Mouse (Mus musculus) forebrain, embryonic 13.5 days (tissue): ENCODE data around the gene Flt3. TPM values are rescaled to one million over a fixed set of nuclear protein-coding genes. Genes with fewer than 3 reads are reported as not detected.

Source experiments
- ATAC-seq: fragments of 200-750 bp; cut with Nextera tagmentation; 2 replicates; pipeline ENCODE4 v1.8.0; 2017
- H3K27ac ChIP-seq: fragments of 300-500 bp; sonication (generic); 2 replicates; pipeline ENCODE4 v1.5.1; 2015; ENCODE audit warnings: inconsistent platforms, mild to moderate bottlenecking, moderate library complexity
- H3K27me3 ChIP-seq: fragments of 300-500 bp; sonication (generic); 2 replicates; pipeline ENCODE4 v1.6.1; 2015; ENCODE audit warnings: mild to moderate bottlenecking, inconsistent platforms
- H3K36me3 ChIP-seq: fragments of 300-500 bp; sonication (generic); 2 replicates; pipeline ENCODE4 v1.6.1; 2015; ENCODE audit warnings: mild to moderate bottlenecking, inconsistent platforms; ENCODE audit not compliant: poor library complexity, severe bottlenecking
- H3K4me1 ChIP-seq: fragments of 300-500 bp; sonication (generic); 2 replicates; pipeline ENCODE4 v1.6.1; 2015; ENCODE audit warnings: inconsistent platforms
- H3K4me2 ChIP-seq: fragments of 300-500 bp; sonication (generic); 2 replicates; pipeline ENCODE4 v1.6.1; 2015; ENCODE audit warnings: inconsistent platforms, mild to moderate bottlenecking, moderate library complexity
- H3K4me3 ChIP-seq: fragments of 300-500 bp; sonication (generic); 2 replicates; pipeline ENCODE4 v1.5.1; 2015; ENCODE audit warnings: mild to moderate bottlenecking, inconsistent platforms
- H3K9ac ChIP-seq: fragments of 300-500 bp; sonication (generic); 2 replicates; pipeline ENCODE4 v1.6.1; 2015; ENCODE audit warnings: mild to moderate bottlenecking, inconsistent platforms
- H3K9me3 ChIP-seq: fragments of 300-500 bp; sonication (generic); replicated peaks from 2 replicates; pipeline ENCODE4 v1.6.1; 2016; ENCODE audit warnings: inconsistent platforms
- WGBS: fragments of 180-500 bp; shearing (Covaris S2); methylation state at CpG from one replicate; pipeline ENCODE4 v1.1.7; 2015; 5-methylcytosine and 5-hydroxymethylcytosine counted together
- polyA plus RNA-seq: library from polyadenylated mRNA; unstranded; fragments of >200 nt; fragmentation: Nextera tagmentation; extraction: Ambion mirVana; gene quantifications from 2 replicates; pipeline ENCODE4 v1.2.1, GENCODE M21; 2015

Flt3 gene
- polyA plus RNA-seq, 1 experiment from 2014 or later, result 0.04 TPM

GRCm38 (mm10) chr5:147304276-147305155 lies 95.8 kb downstream of the Flt3 start:
- WGBS, result under 1% methylated on average over 54 of the region's 54 CpGs
- Histone ChIP-seq H3K9me3 (no peaks in the 10 kb centered on the region), H3K4me2 (no peak overlapping the region), H3K36me3 (no peaks in the 10 kb centered on the region), H3K4me3 (no peak overlapping the region), H3K9ac (no peak overlapping the region), H3K4me1 (peaks cover 18% of the 10 kb centered on the region), H3K27me3 (peaks cover 100% of the 10 kb centered on the region), H3K27ac (no peak overlapping the region)
- ATAC-seq, result no peak

- Histone ChIP-seq H3K9me3 (no peaks in the 10 kb centered on the region), H3K27me3 (peaks cover 100% of the 10 kb centered on the region), H3K9ac (no peak overlapping the region), H3K36me3 (no peaks in the 10 kb centered on the region), H3K27ac (no peak overlapping the region), H3K4me2 (no peak overlapping the region), H3K4me1 (peaks cover 19% of the 10 kb centered on the region), H3K4me3 (no peak overlapping the region)
- no peak for ATAC-seq
- WGBS, result 2% methylated on average over 13 of the region's 13 CpGs
Measured at GRCm38 (mm10) chr5:147302746-147303400, 97.4 kb downstream of the Flt3 start.

- no peaks in the 10 kb centered on the region for H3K9me3 ChIP-seq
- H3K27me3 ChIP-seq, result peaks cover 100% of the 10 kb centered on the region
- H3K36me3 ChIP-seq, result no peaks in the 10 kb centered on the region
- ATAC-seq, result no peak
- H3K4me3 ChIP-seq, result no peak overlapping the region
- 2% methylated on average over 8 of the region's 8 CpGs for WGBS
- H3K9ac ChIP-seq, result no peak overlapping the region
- peaks cover 19% of the 10 kb centered on the region for H3K4me1 ChIP-seq
- no peak overlapping the region for H3K27ac ChIP-seq
- H3K4me2 ChIP-seq, result no peak overlapping the region
Measured at GRCm38 (mm10) chr5:147302141-147302540, 98.1 kb downstream of the Flt3 start.

DNA sequence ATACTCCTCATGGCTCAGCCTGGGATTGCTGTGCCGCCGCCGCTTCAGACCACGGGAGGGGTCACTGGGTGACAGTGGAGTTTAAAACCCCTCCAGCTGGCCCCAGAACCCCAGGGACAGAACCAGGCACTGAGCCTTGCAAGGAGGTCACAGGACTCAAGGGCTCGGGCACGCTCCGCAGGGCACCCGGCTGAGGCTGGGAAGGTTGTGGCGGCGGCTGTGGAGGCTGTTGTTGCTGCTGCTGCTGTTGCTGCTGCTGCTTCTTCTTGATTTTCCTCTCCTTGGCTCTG lies 98.6 kb downstream of the Flt3 start:
- Histone ChIP-seq H3K4me1 (peaks cover 18% of the 10 kb centered on the region), H3K27ac (no peak overlapping the region), H3K27me3 (peaks cover 100% of the 10 kb centered on the region), H3K9me3 (no peaks in the 10 kb centered on the region), H3K36me3 (no peaks in the 10 kb centered on the region), H3K4me3 (no peak overlapping the region), H3K4me2 (no peak overlapping the region), H3K9ac (no peak overlapping the region)
- 2% methylated on average over 10 of the region's 10 CpGs for WGBS
- no peak for ATAC-seq

DNA sequence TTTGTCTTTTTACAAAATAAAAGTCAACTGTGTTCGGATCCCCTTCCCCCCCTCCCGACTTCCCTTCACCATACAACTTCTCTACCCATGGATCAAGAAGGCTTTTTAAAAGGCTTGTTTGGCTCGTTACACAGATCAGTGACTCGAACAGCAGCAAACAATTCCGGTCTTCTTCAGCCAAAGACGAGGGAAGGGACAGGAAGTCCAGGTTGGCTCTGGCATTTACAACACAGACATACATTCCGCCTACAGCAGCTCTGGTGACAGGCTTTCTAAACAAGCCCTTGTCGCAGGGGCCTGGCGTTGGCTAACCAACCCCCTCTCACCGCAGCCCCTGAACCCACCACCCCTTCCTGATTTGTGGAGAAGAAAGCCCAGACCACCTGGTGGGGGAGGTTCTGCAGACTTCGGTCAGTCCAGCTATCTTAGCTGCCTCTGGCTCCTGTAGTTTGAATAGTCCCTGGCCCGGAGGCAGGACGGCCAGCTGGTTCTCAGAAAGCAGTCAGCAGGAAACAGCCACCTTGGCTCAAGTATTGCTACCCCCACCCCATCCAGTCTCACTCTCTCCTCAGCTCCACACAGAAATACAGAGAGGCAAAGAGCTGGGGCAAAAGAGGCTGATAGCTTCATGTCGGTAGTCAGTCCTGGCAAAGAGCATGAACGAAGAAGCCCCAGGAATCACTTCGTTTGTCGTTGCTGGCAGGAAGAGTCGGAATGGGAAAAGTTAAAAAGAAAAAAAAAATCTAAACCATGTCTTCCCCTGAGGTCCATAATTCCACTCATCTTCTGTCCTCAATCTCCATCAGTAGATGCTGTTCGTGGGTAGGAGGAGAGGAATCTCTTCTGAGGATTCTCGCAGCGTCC lies 99.1 kb downstream of the Flt3 start:
- no peak overlapping the region for H3K27ac ChIP-seq
- under 1% methylated on average over 21 of the region's 21 CpGs for WGBS
- H3K36me3 ChIP-seq, result no peaks in the 10 kb centered on the region
- H3K4me2 ChIP-seq, result no peak overlapping the region
- no peak overlapping the region for H3K4me3 ChIP-seq
- H3K4me1 ChIP-seq, result peaks cover 12% of the 10 kb centered on the region
- no peak for ATAC-seq
- peaks cover 99% of the 10 kb centered on the region for H3K27me3 ChIP-seq
- H3K9ac ChIP-seq, result no peak overlapping the region
- H3K9me3 ChIP-seq, result no peaks in the 10 kb centered on the region

DNA sequence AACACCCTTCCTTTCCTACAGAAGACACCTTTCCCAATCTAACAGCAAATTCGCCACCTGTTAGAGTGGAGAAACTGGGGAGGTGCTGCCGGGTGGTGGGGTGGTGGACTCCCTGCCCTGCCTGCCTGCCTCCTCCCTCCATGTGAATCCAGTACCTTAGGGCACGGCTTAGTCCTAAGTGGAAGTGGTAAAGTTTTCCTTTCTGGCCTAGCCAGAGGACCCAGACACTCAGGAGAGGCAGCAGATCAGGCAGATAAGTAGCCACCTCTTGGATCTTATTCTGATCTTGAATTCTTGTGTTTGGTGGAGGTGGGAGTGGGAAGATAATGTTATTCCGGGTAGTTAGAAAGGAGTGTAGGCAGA lies 100.3 kb downstream of the Flt3 start:
- H3K4me1 ChIP-seq, result peaks cover 12% of the 10 kb centered on the region
- 1% methylated on average over 4 of the region's 4 CpGs for WGBS
- H3K4me3 ChIP-seq, result no peak overlapping the region
- peaks cover 97% of the 10 kb centered on the region for H3K27me3 ChIP-seq
- H3K27ac ChIP-seq, result no peak overlapping the region
- H3K9me3 ChIP-seq, result no peaks in the 10 kb centered on the region
- no peaks in the 10 kb centered on the region for H3K36me3 ChIP-seq
- H3K4me2 ChIP-seq, result peak overlapping the region; percentile 16; the same call in 1 of the 2 replicates
- ATAC-seq, result no peak
- no peak overlapping the region for H3K9ac ChIP-seq

DNA sequence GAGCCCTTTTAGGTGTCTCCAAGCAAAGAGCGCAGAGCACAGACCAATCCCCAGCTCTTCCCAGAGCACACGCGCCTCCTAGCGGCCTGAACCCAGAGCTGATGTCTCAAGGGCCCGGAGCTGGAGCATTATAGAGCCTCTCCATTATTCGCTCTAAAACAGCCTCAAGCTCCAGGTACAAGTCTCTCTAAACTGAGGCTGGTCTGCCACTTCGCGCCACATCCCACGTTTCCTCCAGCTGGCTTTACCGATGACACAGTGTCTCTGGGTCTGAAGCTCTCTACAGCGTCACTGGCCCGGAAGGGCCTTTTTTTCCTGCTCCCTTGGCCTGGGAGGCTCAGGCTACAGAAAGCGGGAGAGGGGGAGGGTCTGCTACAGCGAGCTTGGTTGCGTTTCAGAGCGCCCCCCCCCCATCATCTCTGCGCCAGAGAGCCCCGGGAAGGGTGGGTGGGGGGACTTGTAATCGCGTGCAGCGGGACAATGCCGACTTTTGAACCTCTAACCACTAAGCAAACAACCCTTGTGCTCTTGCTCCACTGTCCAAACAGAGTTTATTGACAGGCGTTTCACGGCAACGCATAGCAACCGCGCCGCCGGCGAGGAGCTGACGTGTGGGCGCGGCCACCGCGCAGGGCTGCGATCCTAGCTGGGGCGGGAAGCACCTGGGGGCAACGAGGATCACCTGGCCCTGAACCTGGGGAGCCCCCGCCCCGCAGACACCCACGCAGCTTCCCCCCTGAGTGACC lies 100.9 kb downstream of the Flt3 start:
- WGBS, result under 1% methylated on average over 39 of the region's 41 CpGs
- peak; percentile 45; the same call in 1 of the 2 replicates for ATAC-seq
- Histone ChIP-seq H3K4me3 (peak overlapping the region; percentile 15; the same call in 1 of the 2 replicates), H3K27ac (no peak overlapping the region), H3K4me1 (peaks cover 9% of the 10 kb centered on the region), H3K9me3 (no peaks in the 10 kb centered on the region), H3K9ac (no peak overlapping the region), H3K27me3 (peaks cover 97% of the 10 kb centered on the region), H3K36me3 (no peaks in the 10 kb centered on the region), H3K4me2 (peak overlapping the region; percentile 16)

DNA sequence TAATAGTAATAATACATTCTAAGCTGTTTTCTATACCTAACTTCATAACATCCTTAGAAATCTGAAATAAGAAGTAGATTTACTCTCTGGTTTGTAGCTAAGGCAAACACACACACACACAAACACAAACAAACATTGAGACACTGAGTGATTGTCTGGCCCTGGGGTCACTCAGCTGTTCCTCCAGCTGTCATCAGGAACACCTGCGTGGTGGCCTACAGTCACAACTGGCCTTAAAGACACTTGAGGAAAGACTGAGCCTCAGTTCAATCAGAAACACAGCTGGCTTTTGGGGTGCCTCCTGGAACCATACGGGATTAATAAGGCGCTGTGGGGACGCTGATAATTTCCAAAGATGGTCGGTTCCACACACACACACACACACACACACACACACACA lies 103.0 kb downstream of the Flt3 start:
- H3K27me3 ChIP-seq, result peaks cover 97% of the 10 kb centered on the region
- ATAC-seq, result no peak
- H3K4me1 ChIP-seq, result peaks cover 5% of the 10 kb centered on the region
- H3K9ac ChIP-seq, result no peak overlapping the region
- H3K9me3 ChIP-seq, result no peaks in the 10 kb centered on the region
- H3K4me2 ChIP-seq, result no peak overlapping the region
- WGBS, result 67% methylated on average over 5 of the region's 5 CpGs
- no peaks in the 10 kb centered on the region for H3K36me3 ChIP-seq
- no peak overlapping the region for H3K4me3 ChIP-seq
- no peak overlapping the region for H3K27ac ChIP-seq

DNA sequence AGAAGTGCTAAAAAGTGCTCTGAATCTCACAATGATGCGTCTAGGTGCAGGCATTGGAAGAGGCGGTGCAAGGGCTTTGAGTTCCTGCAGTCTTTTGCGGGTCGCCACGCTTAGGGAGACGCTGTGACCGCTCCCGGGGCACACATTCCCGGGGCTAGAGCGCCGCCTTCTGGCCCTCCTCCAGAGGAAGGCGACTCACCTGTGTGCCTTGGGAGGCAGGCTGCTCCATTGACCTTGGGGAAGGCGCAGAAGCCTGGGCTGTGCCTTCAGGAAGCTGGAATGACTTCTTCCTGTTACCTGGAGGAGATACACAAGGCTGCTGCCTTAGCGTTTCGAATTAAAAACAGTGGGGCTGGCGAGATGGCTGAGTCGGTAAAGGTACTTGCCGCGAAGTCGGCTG lies 106.2 kb downstream of the Flt3 start:
- Histone ChIP-seq H3K4me1 (no peaks in the 10 kb centered on the region), H3K9me3 (no peaks in the 10 kb centered on the region), H3K4me3 (no peak overlapping the region), H3K4me2 (no peak overlapping the region), H3K9ac (no peak overlapping the region), H3K27me3 (peaks cover 84% of the 10 kb centered on the region), H3K36me3 (no peaks in the 10 kb centered on the region), H3K27ac (no peak overlapping the region)
- no peak for ATAC-seq
- 12% methylated on average over 20 of the region's 20 CpGs for WGBS

- ATAC-seq, result peak; percentile 55
- Histone ChIP-seq H3K9ac (no peak overlapping the region), H3K27ac (no peak overlapping the region), H3K36me3 (no peaks in the 10 kb centered on the region), H3K4me3 (no peak overlapping the region), H3K27me3 (peaks cover 82% of the 10 kb centered on the region), H3K4me1 (no peaks in the 10 kb centered on the region), H3K4me2 (no peak overlapping the region), H3K9me3 (no peaks in the 10 kb centered on the region)
- 18% methylated on average over 18 of the region's 18 CpGs for WGBS
Measured at GRCm38 (mm10) chr5:147293127-147293910, 107.0 kb downstream of the Flt3 start.

- Histone ChIP-seq H3K27ac (no peak overlapping the region), H3K4me1 (no peaks in the 10 kb centered on the region), H3K27me3 (peaks cover 76% of the 10 kb centered on the region), H3K36me3 (no peaks in the 10 kb centered on the region), H3K4me2 (no peak overlapping the region), H3K9ac (no peak overlapping the region), H3K4me3 (no peak overlapping the region), H3K9me3 (no peaks in the 10 kb centered on the region)
- 47% methylated on average over 13 of the region's 13 CpGs for WGBS
- ATAC-seq, result no peak
Measured at GRCm38 (mm10) chr5:147292506-147293120, 107.7 kb downstream of the Flt3 start.
